Mouse (Mus musculus): Measurements from ENCODE around the gene Mettl24.
"Not testable (repeated sequence)": the region's sequence is repeated elsewhere in the genome, so short reads cannot be mapped to it uniquely, and the experiment has no call there.

The Mettl24 gene

GRCm38 (mm10) chr10:40737274-40738112 is 54.4 kb downstream of the Mettl24 start:
- DNase-seq (ENCODE audit: low read depth), result no peak

- no peak for DNase-seq (ENCODE audit: low read depth)
Measured at GRCm38 (mm10) chr10:40740696-40741095, 57.6 kb downstream of the Mettl24 start.

- no peak for DNase-seq (ENCODE audit: low read depth)
Measured at GRCm38 (mm10) chr10:40750293-40751047, 67.4 kb downstream of the Mettl24 start.

- no peak for DNase-seq (ENCODE audit: low read depth)
Measured at GRCm38 (mm10) chr10:40751157-40751556, 68.1 kb downstream of the Mettl24 start.

- no peak for DNase-seq (ENCODE audit: low read depth)
Measured at GRCm38 (mm10) chr10:40753036-40753435, 70.0 kb downstream of the Mettl24 start.

GRCm38 (mm10) chr10:40758171-40759010 is 75.3 kb downstream of the Mettl24 start:
- peak; percentile 72 for DNase-seq (ENCODE audit: low read depth)

- DNase-seq (ENCODE audit: low read depth), result not testable (repeated sequence)
Measured at GRCm38 (mm10) chr10:40759391-40760194, 76.5 kb downstream of the Mettl24 start.

GRCm38 (mm10) chr10:40760195-40761009 is 77.3 kb downstream of the Mettl24 start:
- no peak for DNase-seq (ENCODE audit: low read depth)

GRCm38 (mm10) chr10:40761010-40761752 is 78.1 kb downstream of the Mettl24 start:
- no peak for DNase-seq (ENCODE audit: low read depth)

GRCm38 (mm10) chr10:40762624-40763023 is 79.5 kb downstream of the Mettl24 start:
- no peak for DNase-seq (ENCODE audit: low read depth)

GRCm38 (mm10) chr10:40763084-40763720 is 80.1 kb downstream of the Mettl24 start:
- DNase-seq (ENCODE audit: low read depth), result no peak

- DNase-seq (ENCODE audit: low read depth), result no peak
Measured at GRCm38 (mm10) chr10:40772266-40772665, 89.2 kb downstream of the Mettl24 start.

- DNase-seq (ENCODE audit: low read depth), result no peak
Measured at GRCm38 (mm10) chr10:40775151-40775550, 92.1 kb downstream of the Mettl24 start.

GRCm38 (mm10) chr10:40775655-40776054 is 92.6 kb downstream of the Mettl24 start:
- DNase-seq (ENCODE audit: low read depth), result no peak

GRCm38 (mm10) chr10:40777171-40777570 is 94.1 kb downstream of the Mettl24 start:
- DNase-seq (ENCODE audit: low read depth), result no peak

- no peak for DNase-seq (ENCODE audit: low read depth)
Measured at GRCm38 (mm10) chr10:40778472-40778871, 95.4 kb downstream of the Mettl24 start.

- DNase-seq (ENCODE audit: low read depth), result peak; percentile 5
Measured at GRCm38 (mm10) chr10:40790406-40790805, 107.3 kb downstream of the Mettl24 start.

- DNase-seq (ENCODE audit: low read depth), result no peak
Measured at GRCm38 (mm10) chr10:40792115-40792514, 109.0 kb downstream of the Mettl24 start.

- DNase-seq (ENCODE audit: low read depth), result no peak
Measured at GRCm38 (mm10) chr10:40805221-40805620, 122.1 kb downstream of the Mettl24 start.
